Mouse (Mus musculus) embryonic facial prominence, embryonic 14.5 days (tissue): ENCODE data around the gene Map1b. TPM values are rescaled to one million over a fixed set of nuclear protein-coding genes. Genes with fewer than 3 reads are reported as not detected.

Source experiments
- ATAC-seq: fragments of 200-750 bp; cut with Nextera tagmentation; 2 replicates; pipeline ENCODE4 v1.8.0; 2017; ENCODE audit warnings: low read depth, moderate number of reproducible peaks, moderate TSS enrichment
- DNase-seq: peaks from one replicate; pipeline ENCODE4 v3.0.0-alpha.2; 2015; ENCODE audit warnings: low spot score
- H3K27ac ChIP-seq: fragments of 300-500 bp; sonication (generic); replicated peaks from 2 replicates; pipeline ENCODE4 v1.5.1; 2014; ENCODE audit warnings: low read depth, mild to moderate bottlenecking, low read length, moderate library complexity
- H3K27me3 ChIP-seq: fragments of 300-500 bp; sonication (generic); replicated peaks from 2 replicates; pipeline ENCODE4 v1.6.1; 2014; ENCODE audit warnings: low read length; ENCODE audit not compliant: control insufficient read depth, insufficient read depth
- H3K36me3 ChIP-seq: fragments of 300-500 bp; sonication (generic); 2 replicates; pipeline ENCODE4 v1.6.1; 2014; ENCODE audit warnings: low read length, mixed read lengths; ENCODE audit not compliant: control insufficient read depth, insufficient read depth
- H3K4me1 ChIP-seq: fragments of 300-500 bp; sonication (generic); 2 replicates; pipeline ENCODE4 v1.6.1; 2014; ENCODE audit warnings: antibody characterized with exemption, low read length; ENCODE audit not compliant: control insufficient read depth, insufficient read depth
- H3K4me2 ChIP-seq: fragments of 300-500 bp; sonication (generic); 2 replicates; pipeline ENCODE4 v1.6.1; 2014; ENCODE audit warnings: low read depth, mild to moderate bottlenecking, low read length, moderate library complexity, mixed read lengths
- H3K4me3 ChIP-seq: fragments of 300-500 bp; sonication (generic); 2 replicates; pipeline ENCODE4 v1.5.1; 2014; ENCODE audit warnings: low read depth, mild to moderate bottlenecking, low read length
- H3K9ac ChIP-seq: fragments of 300-500 bp; sonication (generic); 2 replicates; pipeline ENCODE4 v1.6.1; 2014; ENCODE audit warnings: low read depth, mild to moderate bottlenecking, low read length, moderate library complexity, mixed read lengths
- H3K9me3 ChIP-seq: fragments of 300-500 bp; sonication (generic); 2 replicates; pipeline ENCODE4 v1.6.1; 2016; ENCODE audit warnings: low read length; ENCODE audit not compliant: control insufficient read depth
- WGBS: fragments of 180-500 bp; shearing (Covaris S2); extraction: QIAGEN DNeasy Blood & Tissue Kit; methylation state at CpG from one replicate; pipeline ENCODE4 v1.1.7; 2014; 5-methylcytosine and 5-hydroxymethylcytosine counted together
- polyA plus RNA-seq: library from polyadenylated mRNA; unstranded; fragments of >200 nt; fragmentation: Nextera tagmentation; extraction: Ambion mirVana; gene quantifications from 2 replicates; pipeline ENCODE4 v1.2.1, GENCODE M21; 2014

The Map1b gene
- polyA plus RNA-seq, 1 experiment from 2014 or later: 203 TPM

DNA sequence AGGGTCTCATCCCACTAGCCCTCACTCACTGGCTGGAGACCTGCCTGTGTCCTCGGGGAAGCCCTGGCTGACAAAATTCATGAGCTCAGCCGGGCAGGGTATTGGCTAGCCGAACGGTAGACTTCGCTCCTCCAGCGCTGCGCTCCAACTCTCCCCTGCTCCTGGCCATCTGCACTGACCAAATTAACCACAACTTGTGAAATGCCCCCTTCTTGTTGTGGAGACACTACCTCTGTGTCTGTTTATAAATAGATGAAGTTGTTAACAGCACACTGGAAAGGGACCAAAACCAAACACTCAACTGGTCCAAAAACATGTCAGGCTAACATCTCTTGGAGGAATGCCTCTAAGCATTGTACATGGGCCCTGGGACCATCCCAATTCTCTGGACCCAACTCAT lies 42.2 kb downstream of the Map1b start:
- no peak for DNase-seq
- Histone ChIP-seq H3K27me3 (no peaks in the 10 kb centered on the region), H3K27ac (no peak overlapping the region), H3K4me3 (no peak overlapping the region), H3K9me3 (no peaks in the 10 kb centered on the region), H3K9ac (no peak overlapping the region), H3K36me3 (no peaks in the 10 kb centered on the region), H3K4me2 (no peak overlapping the region), H3K4me1 (peaks cover 14% of the 10 kb centered on the region)
- no peak for ATAC-seq
- 75% methylated on average over 7 of the region's 7 CpGs for WGBS

GRCm38 (mm10) chr13:99472028-99472427 lies 44.3 kb downstream of the Map1b start:
- no peaks in the 10 kb centered on the region for H3K27me3 ChIP-seq
- peak; percentile 34; the same call in 1 of the 2 replicates for ATAC-seq
- no peaks in the 10 kb centered on the region for H3K9me3 ChIP-seq
- H3K9ac ChIP-seq: no peak overlapping the region
- H3K4me3 ChIP-seq: no peak overlapping the region
- peaks cover 17% of the 10 kb centered on the region for H3K4me1 ChIP-seq
- DNase-seq: peak; percentile 75
- no peaks in the 10 kb centered on the region for H3K36me3 ChIP-seq
- no peak overlapping the region for H3K4me2 ChIP-seq
- 82% methylated on average over 9 of the region's 9 CpGs for WGBS
- no peak overlapping the region for H3K27ac ChIP-seq

GRCm38 (mm10) chr13:99470084-99470483 lies 46.3 kb downstream of the Map1b start:
- Histone ChIP-seq H3K4me2 (no peak overlapping the region), H3K36me3 (no peaks in the 10 kb centered on the region), H3K4me1 (peaks cover 13% of the 10 kb centered on the region), H3K9ac (no peak overlapping the region), H3K27ac (no peak overlapping the region), H3K27me3 (no peaks in the 10 kb centered on the region), H3K9me3 (no peaks in the 10 kb centered on the region), H3K4me3 (no peak overlapping the region)
- 90% methylated on average over 7 of the region's 7 CpGs for WGBS
- ATAC-seq (no peak), DNase-seq (no peak)

DNA sequence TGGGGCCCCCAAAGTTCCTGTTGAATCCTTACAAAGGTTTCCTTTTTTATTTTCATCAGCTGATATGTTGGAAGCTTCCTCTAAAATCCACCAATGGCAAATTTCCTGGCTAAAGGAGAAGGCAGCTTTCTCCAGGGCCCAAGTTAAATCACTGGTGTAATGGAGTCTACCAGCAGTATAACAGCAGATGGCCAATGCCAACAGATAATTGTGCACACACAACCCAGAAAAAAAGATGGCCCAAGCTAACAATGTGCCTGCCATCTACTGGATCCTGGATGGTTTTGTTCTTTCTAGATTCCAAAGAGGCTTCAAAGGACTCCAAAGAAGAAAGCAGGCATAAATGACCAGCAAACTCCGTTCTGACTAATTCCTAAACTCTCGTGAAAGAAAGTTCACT lies 48.1 kb downstream of the Map1b start:
- Histone ChIP-seq H3K36me3 (no peaks in the 10 kb centered on the region), H3K27ac (no peak overlapping the region), H3K9me3 (no peaks in the 10 kb centered on the region), H3K27me3 (no peaks in the 10 kb centered on the region), H3K4me2 (no peak overlapping the region), H3K4me3 (no peak overlapping the region), H3K9ac (no peak overlapping the region), H3K4me1 (peaks cover 8% of the 10 kb centered on the region; the same call in 1 of the 2 replicates)
- ATAC-seq (no peak), DNase-seq (no peak)
- WGBS: 88% methylated on average over 2 of the region's 2 CpGs

DNA sequence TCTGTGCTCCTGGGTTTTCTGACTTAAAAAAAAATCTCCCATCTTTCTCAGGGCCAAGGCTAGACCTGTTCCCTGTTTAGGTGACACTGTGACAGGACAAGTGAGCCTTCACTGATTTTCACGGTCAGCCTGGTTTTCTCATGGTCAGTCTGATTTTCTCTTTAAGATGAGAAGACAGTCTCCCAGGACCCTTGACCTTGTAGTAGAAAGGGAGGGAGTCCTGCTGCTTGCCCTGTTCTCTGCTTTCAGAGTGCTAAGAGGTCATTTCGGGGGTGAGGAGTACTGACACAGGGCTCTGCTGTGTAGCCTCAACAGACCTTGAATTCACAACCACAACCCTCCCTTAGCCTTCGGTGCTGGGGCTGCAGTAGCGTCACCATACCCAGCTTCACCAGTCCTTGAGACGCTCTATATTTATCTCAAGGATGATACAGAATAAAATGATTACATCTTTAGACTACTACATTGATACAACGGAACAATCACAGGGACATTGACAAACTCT lies 49.5 kb downstream of the Map1b start:
- no peak for ATAC-seq
- Histone ChIP-seq H3K9me3 (no peaks in the 10 kb centered on the region), H3K4me1 (peaks cover 8% of the 10 kb centered on the region; the same call in 1 of the 2 replicates), H3K36me3 (0 out of 2 replicates have a peak, but pooled peaks cover 2% of the 10 kb centered on the region), H3K4me2 (no peak overlapping the region), H3K27me3 (no peaks in the 10 kb centered on the region), H3K9ac (no peak overlapping the region), H3K27ac (no peak overlapping the region), H3K4me3 (no peak overlapping the region)
- 71% methylated on average over 6 of the region's 6 CpGs for WGBS
- DNase-seq: no peak

DNA sequence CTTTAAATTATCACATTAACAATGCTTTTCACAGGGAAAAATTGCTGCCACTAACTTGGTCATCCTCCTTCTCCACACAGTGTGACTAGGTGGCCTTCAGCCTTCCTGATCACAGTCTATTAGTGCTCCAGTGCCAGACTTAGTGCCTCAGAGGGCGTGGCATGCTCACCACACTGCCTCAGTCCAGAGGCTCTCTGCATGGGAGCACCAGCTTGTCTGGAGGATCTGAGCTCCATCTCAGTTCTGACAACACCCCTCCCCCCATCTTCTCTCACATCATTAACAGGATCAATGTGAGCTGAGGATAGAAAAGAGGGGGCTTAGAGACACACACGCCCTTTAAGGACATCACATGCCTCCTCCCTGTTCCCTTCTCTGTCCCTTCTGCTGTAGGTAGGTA lies 50.3 kb downstream of the Map1b start:
- Histone ChIP-seq H3K4me2 (no peak overlapping the region), H3K27ac (no peak overlapping the region), H3K4me1 (peaks cover 8% of the 10 kb centered on the region; the same call in 1 of the 2 replicates), H3K36me3 (0 out of 2 replicates have a peak, but pooled peaks cover 6% of the 10 kb centered on the region), H3K27me3 (no peaks in the 10 kb centered on the region), H3K4me3 (no peak overlapping the region), H3K9ac (no peak overlapping the region), H3K9me3 (no peaks in the 10 kb centered on the region)
- WGBS: 56% methylated on average over 2 of the region's 2 CpGs
- ATAC-seq (no peak; the same call in 1 of the 2 replicates), DNase-seq (no peak)

DNA sequence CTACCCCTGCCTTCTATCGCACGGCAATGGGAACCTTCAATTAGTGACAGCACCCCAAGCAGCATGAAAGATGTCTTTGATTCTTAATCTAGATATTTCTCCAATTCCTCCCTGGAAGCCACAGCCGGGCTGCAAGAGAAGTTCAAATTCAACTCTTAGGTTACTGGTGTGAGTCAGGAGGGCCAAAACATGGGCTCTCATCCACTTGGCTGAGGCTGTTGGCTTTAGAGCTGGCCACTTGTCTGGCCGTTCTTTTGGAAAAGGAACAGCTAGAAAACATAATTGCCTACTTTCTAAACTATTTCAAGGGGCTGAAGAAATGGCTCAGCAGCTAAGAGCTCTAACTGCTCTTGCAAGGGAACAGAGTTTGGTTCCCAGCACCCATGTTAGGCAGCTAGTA lies 51.8 kb downstream of the Map1b start:
- no peaks in the 10 kb centered on the region for H3K27me3 ChIP-seq
- H3K4me3 ChIP-seq: no peak overlapping the region
- H3K9ac ChIP-seq: no peak overlapping the region
- DNase-seq (no peak), ATAC-seq (no peak)
- H3K27ac ChIP-seq: no peak overlapping the region
- H3K36me3 ChIP-seq: 0 out of 2 replicates have a peak, but pooled peaks cover 6% of the 10 kb centered on the region
- no peaks in the 10 kb centered on the region for H3K9me3 ChIP-seq
- peaks cover 8% of the 10 kb centered on the region; the same call in 1 of the 2 replicates for H3K4me1 ChIP-seq
- WGBS: 54% methylated on average over 4 of the region's 4 CpGs
- H3K4me2 ChIP-seq: no peak overlapping the region

DNA sequence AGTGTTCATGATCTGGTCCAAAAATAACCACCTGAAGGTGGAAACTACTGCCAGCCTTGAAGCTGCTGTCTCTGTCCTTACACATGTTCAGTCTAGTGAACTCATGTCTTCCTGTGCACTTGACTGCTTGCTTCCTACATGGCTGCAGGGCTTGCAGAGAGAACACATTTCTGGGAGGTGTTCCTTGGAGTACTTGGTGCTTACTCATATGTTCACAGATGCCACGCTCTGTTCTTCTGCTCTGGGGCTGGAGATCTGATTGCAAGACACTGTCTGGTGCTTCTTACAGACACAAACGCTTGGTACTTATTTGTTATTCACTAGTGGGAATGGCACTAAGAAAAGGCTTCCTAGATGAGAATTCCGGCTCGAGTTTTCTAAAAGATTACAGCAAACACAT lies 54.5 kb downstream of the Map1b start:
- 0 out of 2 replicates have a peak, but pooled peaks cover 6% of the 10 kb centered on the region for H3K36me3 ChIP-seq
- H3K27me3 ChIP-seq: no peaks in the 10 kb centered on the region
- no peak overlapping the region for H3K9ac ChIP-seq
- ATAC-seq (no peak), DNase-seq (no peak)
- no peak overlapping the region for H3K27ac ChIP-seq
- peaks cover 12% of the 10 kb centered on the region for H3K4me1 ChIP-seq
- H3K4me2 ChIP-seq: no peak overlapping the region
- no peak overlapping the region for H3K4me3 ChIP-seq
- WGBS: 86% methylated on average over 4 of the region's 4 CpGs
- H3K9me3 ChIP-seq: no peaks in the 10 kb centered on the region

- no peak overlapping the region for H3K4me2 ChIP-seq
- WGBS: 57% methylated on average over 4 of the region's 4 CpGs
- no peak overlapping the region for H3K9ac ChIP-seq
- H3K4me3 ChIP-seq: no peak overlapping the region
- H3K9me3 ChIP-seq: no peaks in the 10 kb centered on the region
- H3K27ac ChIP-seq: peak overlapping the region; percentile 28; the same call in 1 of the 2 replicates
- H3K4me1 ChIP-seq: peaks cover 8% of the 10 kb centered on the region; the same call in 1 of the 2 replicates
- 0 out of 2 replicates have a peak, but pooled peaks cover 6% of the 10 kb centered on the region for H3K36me3 ChIP-seq
- H3K27me3 ChIP-seq: no peaks in the 10 kb centered on the region
- ATAC-seq (peak; percentile 17; the same call in 1 of the 2 replicates), DNase-seq (peak; percentile 38)
These were observed 56.7 kb downstream of the Map1b start for GRCm38 (mm10) chr13:99459612-99460011.
